Mouse (Mus musculus) stomach, postnatal 0 days (tissue): Measurements from ENCODE around the gene Hectd4. TPM values are rescaled to one million over a fixed set of nuclear protein-coding genes. Genes with fewer than 3 reads are reported as not detected.

Experiments
- ATAC-seq: fragments of 200-750 bp; cut with Nextera tagmentation; 2 replicates; pipeline ENCODE4 v1.8.0; 2017; ENCODE audit not compliant: low FRiP score, low TSS enrichment
- DNase-seq: peaks from one replicate; pipeline ENCODE4 v3.0.0-alpha.2; 2016; ENCODE audit warnings: low spot score
- H3K27ac ChIP-seq: fragments of 300-500 bp; sonication (generic); replicated peaks from 2 replicates; pipeline ENCODE4 v1.5.1; 2014; ENCODE audit warnings: mild to moderate bottlenecking, control low read depth
- H3K27me3 ChIP-seq: fragments of 300-500 bp; sonication (generic); 2 replicates; pipeline ENCODE4 v1.6.1; 2014; ENCODE audit warnings: low read length; ENCODE audit not compliant: control insufficient read depth, insufficient read depth
- H3K36me3 ChIP-seq: fragments of 300-500 bp; sonication (generic); 2 replicates; pipeline ENCODE4 v1.6.1; 2014; ENCODE audit warnings: low read length, mixed read lengths; ENCODE audit not compliant: control insufficient read depth, insufficient read depth
- H3K4me1 ChIP-seq: fragments of 300-500 bp; sonication (generic); replicated peaks from 2 replicates; pipeline ENCODE4 v1.6.1; 2014; ENCODE audit warnings: antibody characterized with exemption; ENCODE audit not compliant: control insufficient read depth, insufficient read depth
- H3K4me2 ChIP-seq: fragments of 300-500 bp; sonication (generic); replicated peaks from 2 replicates; pipeline ENCODE4 v1.6.1; 2014; ENCODE audit warnings: low read depth, mild to moderate bottlenecking, control low read depth, moderate library complexity
- H3K4me3 ChIP-seq: fragments of 300-500 bp; sonication (generic); 2 replicates; pipeline ENCODE4 v1.5.1; 2014; ENCODE audit warnings: low read depth, low read length, control low read depth
- H3K9ac ChIP-seq: fragments of 300-500 bp; sonication (generic); 2 replicates; pipeline ENCODE4 v1.6.1; 2014; ENCODE audit warnings: mild to moderate bottlenecking, low read length, control low read depth, mixed read lengths
- H3K9me3 ChIP-seq: fragments of 300-500 bp; sonication (generic); 2 replicates; pipeline ENCODE4 v1.6.1; 2016; ENCODE audit warnings: low read length; ENCODE audit not compliant: control insufficient read depth
- CTCF ChIP-seq: IDR thresholded peaks from 2 replicates; pipeline ENCODE4 v1.5.1; 2016; ENCODE audit warnings: antibody characterized with exemption, low read depth, mild to moderate bottlenecking, moderate library complexity
- EP300 ChIP-seq: optimal IDR thresholded peaks from 2 replicates; pipeline ENCODE3; 2016; ENCODE audit warnings: antibody characterized with exemption
- WGBS: fragments of 180-500 bp; shearing (Covaris S2); extraction: QIAGEN DNeasy Blood & Tissue Kit; methylation state at CpG from one replicate; pipeline ENCODE4 v1.1.7; 2014; 5-methylcytosine and 5-hydroxymethylcytosine counted together
- polyA plus RNA-seq: library from polyadenylated mRNA; unstranded; fragments of >200 nt; fragmentation: Nextera tagmentation; extraction: Ambion mirVana; gene quantifications from 2 replicates; pipeline ENCODE4 v1.2.1, GENCODE M21; 2015

Hectd4 gene
- polyA plus RNA-seq, 1 experiment from 2014 or later: 1.7 TPM

DNA sequence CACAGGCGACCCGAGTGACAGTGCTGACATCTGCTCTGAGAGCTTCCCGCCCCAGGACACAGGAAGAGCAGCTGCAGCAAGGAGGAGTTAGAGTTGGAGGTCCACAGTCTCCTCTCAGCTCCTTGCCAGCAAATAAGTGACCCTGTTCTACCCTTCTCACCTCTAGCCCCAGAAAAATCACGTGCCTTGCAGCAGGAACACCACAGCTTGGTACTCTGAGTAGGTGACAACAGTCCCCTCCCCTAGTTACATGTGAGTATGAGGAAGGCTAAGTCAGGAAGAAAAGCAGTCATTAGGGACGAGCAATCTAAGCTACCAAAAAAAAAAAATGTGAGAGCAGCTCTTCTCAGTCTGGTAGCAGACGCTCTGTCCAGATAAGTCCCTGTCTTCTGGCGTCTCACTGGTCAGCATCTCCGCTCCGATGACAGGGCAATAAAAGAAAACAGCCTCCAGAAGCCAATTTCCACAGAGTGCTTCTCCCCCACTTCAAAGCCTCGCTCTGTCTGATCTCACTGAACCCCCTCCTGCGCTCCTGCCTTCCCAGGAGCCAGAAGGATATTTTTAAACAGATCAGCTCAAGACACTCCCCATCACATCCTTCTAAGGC is 35.0 kb upstream of the Hectd4 start:
- Histone ChIP-seq H3K36me3 (no peaks in the 10 kb centered on the region; the same call in 1 of the 2 replicates), H3K27me3 (no peaks in the 10 kb centered on the region), H3K9ac (no peak overlapping the region), H3K4me3 (no peak overlapping the region), H3K4me2 (peak overlapping the region; percentile 25), H3K9me3 (no peaks in the 10 kb centered on the region), H3K4me1 (no peaks in the 10 kb centered on the region; the same call in 1 of the 2 replicates), H3K27ac (no peak overlapping the region; the same call in 1 of the 2 replicates)
- ATAC-seq (no peak; the same call in 1 of the 2 replicates), DNase-seq (no peak)
- TF ChIP-seq EP300: no peak
- no peak for TF ChIP-seq CTCF
- 42% methylated on average over 11 of the region's 11 CpGs for WGBS

DNA sequence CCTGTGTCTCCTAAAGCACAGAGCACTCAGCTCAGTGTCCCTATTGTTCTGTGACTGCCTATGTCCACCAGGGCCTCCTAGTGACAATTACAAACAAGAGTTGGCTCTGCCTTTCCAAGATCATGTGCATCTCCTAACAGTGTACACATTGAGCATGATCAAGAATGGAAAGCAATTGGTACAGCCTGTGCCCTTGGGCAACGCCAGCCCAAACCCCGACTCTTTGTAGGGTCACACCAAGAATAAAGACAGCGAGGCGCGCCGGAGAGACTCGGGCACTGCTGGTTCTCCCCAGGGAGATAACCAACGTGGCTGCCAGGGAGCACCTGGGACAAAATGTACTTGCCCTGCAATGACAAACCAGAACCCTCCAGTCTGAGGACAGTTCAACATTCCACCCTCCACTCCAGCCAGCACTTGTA is 32.4 kb upstream of the Hectd4 start:
- no peaks in the 10 kb centered on the region for H3K9me3 ChIP-seq
- no peaks in the 10 kb centered on the region for H3K27me3 ChIP-seq
- no peak overlapping the region for H3K9ac ChIP-seq
- peaks cover 2% of the 10 kb centered on the region for H3K4me1 ChIP-seq
- H3K36me3 ChIP-seq: no peaks in the 10 kb centered on the region
- no peak overlapping the region for H3K27ac ChIP-seq
- ATAC-seq (no peak), DNase-seq (no peak)
- no peak overlapping the region for H3K4me2 ChIP-seq
- 87% methylated on average over 8 of the region's 8 CpGs for WGBS
- H3K4me3 ChIP-seq: no peak overlapping the region
- TF ChIP-seq CTCF (no peak), EP300 (no peak)

DNA sequence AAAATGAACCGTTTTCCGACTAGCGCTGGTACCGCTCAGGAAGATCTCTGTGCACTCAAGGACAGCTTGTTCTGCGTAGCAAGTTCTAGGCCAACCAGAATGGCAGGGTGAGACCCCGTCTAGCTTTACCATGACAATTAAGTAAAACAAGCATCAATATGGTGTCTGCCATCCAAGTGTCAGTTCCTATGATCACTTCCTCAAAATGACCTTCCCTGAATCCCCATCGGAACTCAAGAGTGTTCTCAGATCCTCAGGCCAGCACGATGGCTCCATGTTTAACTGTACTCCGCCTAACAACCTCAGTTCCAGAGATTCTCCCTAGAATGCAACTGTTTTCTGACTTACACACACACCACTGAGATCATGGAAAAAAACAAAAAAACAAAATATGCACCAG is 31.8 kb upstream of the Hectd4 start:
- no peaks in the 10 kb centered on the region for H3K27me3 ChIP-seq
- WGBS: 86% methylated on average over 9 of the region's 9 CpGs
- H3K9me3 ChIP-seq: no peaks in the 10 kb centered on the region
- H3K4me3 ChIP-seq: no peak overlapping the region
- no peak for DNase-seq
- no peak overlapping the region for H3K27ac ChIP-seq
- H3K4me2 ChIP-seq: no peak overlapping the region
- H3K4me1 ChIP-seq: peaks cover 2% of the 10 kb centered on the region
- ATAC-seq: no peak
- TF ChIP-seq CTCF (no peak), EP300 (no peak)
- no peak overlapping the region for H3K9ac ChIP-seq
- no peaks in the 10 kb centered on the region for H3K36me3 ChIP-seq

DNA sequence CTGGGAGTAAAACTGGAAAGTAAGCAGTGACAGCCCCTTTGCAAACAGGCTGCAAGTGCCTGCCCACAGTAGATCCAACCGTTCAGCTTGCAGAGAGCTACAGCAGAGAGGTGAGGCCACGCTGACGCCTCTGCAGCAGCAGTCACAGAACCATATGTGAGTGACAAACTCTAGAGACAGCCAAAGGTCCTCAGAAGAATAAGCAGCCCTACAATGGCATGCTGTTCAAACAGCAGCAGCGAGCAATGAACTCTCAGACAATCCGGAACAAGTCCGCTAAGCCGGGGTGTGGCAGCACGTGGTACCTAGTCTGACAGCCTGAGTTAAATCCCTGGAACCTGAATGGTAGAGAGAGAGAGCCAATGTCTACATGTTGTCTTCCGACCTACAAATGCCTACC is 30.8 kb upstream of the Hectd4 start:
- Histone ChIP-seq H3K9ac (no peak overlapping the region), H3K36me3 (no peaks in the 10 kb centered on the region), H3K9me3 (no peaks in the 10 kb centered on the region), H3K4me1 (peaks cover 2% of the 10 kb centered on the region), H3K4me3 (no peak overlapping the region), H3K4me2 (no peak overlapping the region), H3K27ac (no peak overlapping the region), H3K27me3 (no peaks in the 10 kb centered on the region)
- WGBS: 49% methylated on average over 9 of the region's 9 CpGs
- TF ChIP-seq CTCF: no peak
- ATAC-seq: peak; percentile 49; the same call in 1 of the 2 replicates
- peak; percentile 73 for DNase-seq

DNA sequence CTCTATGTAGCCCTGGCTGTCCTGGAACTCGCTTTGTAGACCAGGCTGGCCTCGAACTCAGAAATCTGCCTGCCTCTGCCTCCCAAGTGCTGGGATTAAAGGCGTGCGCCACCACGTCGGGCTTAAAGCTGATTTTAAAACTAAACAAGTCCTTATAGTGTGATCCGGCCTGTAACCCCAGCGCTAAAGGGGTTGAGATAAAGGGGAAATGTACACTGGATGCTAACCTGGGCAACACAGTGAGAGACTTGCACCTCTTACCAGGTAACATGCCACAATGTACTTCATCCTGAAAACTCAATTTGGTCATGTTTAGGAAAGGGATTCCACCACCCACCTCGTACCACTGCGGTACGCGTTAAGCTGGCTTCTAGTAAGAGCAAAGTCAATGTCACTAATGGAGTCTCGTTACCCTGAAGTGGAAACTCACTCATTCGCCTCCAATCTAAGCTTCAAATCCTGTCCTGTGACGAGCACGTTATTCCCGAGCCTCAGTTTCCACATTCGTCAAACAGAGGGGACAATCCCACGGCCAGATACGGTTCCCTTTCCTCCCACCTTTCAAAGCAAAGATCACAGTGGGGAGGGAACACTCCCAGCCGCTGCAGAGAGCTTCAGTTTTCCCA is 29.7 kb upstream of the Hectd4 start:
- Histone ChIP-seq H3K36me3 (no peaks in the 10 kb centered on the region), H3K9ac (peak overlapping the region; percentile 89), H3K4me2 (peak overlapping the region; percentile 87), H3K4me3 (peak overlapping the region; percentile 95), H3K4me1 (peaks cover 2% of the 10 kb centered on the region), H3K27me3 (no peaks in the 10 kb centered on the region), H3K27ac (peak overlapping the region; percentile 90), H3K9me3 (no peaks in the 10 kb centered on the region)
- 27% methylated on average over 21 of the region's 21 CpGs for WGBS
- no peak for DNase-seq
- no peak for ATAC-seq
- TF ChIP-seq CTCF (no peak), EP300 (no peak)

DNA sequence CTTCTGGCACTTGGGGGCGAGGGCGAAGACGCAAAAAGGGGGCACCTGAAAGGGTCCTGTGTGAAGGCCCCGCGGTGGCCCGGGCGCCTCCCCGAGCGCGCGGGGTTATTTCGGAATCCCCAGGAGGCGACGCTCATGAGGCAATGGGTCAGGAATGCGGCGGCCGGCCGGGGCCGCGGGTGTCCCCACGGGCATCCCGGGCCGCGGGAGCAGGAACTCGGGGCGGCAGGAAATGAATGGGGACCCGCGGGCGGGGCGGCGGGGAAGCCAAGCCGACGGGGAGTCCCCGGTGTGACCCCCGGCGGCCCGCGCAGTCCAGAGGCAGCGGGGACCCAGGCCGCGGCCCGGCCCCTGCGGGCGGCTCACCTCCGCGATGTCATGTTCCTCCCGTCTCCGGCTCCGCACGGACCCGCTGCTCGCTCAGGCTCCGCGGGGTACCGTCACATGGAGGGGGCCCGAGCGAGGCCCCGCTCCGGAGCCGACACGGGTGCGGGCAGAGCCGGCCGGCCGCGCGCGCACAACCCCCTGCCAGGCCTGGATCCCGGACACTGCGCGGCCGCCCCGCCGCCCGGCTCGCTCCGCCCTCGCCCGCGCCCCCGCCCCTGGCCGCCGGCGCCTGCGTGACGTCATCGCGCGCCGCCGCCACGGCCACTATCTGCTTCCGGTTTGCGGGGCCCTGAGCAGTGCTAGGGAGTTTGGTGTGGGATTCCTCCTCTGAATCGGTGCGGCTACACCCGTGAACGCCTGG is 29.0 kb upstream of the Hectd4 start, which contains the start of gene Ptpn11:
Gene Ptpn11 (minus strand): TSS at position 562 of the 748 bp plus-strand sequence.
- Histone ChIP-seq H3K27ac (peak within 1 kb of the TSS; percentile 90), H3K4me2 (peak within 1 kb of the TSS; percentile 87), H3K4me3 (peak within 1 kb of the TSS; percentile 95), H3K9me3 (no peaks in the 10 kb centered on the region), H3K9ac (peak within 1 kb of the TSS; percentile 89), H3K27me3 (no peaks in the 10 kb centered on the region), H3K36me3 (no peaks in the 10 kb centered on the region), H3K4me1 (peaks cover 2% of the 10 kb centered on the region)
- ATAC-seq (peak; percentile 92), DNase-seq (peak; percentile 90)
- WGBS: under 1% methylated on average over 82 of the region's 98 CpGs
- peak; percentile 7; the same call in 1 of the 2 replicates for TF ChIP-seq CTCF
- no peak for TF ChIP-seq EP300
